ENCODE assay signal across 11 mouse cellular contexts in genomic region chr11:115265771-115266399, GRCm38 (mm10). TPM values are rescaled to one million over a fixed set of nuclear protein-coding genes. Genes with fewer than 3 reads are reported as not detected.
DNase-seq lines count a peak whose midpoint lies in the region; ATAC-seq lines count a peak whose summit lies in the region.
"Had no signal": no experiment of that assay in that cellular context is flagged by ENCODE, and none has a peak within 500 bp of the region (broad histone marks: within the 10 kb centered on the region; RNA-seq: fewer than 3 reads in every experiment).

No protein-coding gene starts in this region.

- H3K4me2 ChIP-seq in lung, embryonic 16.5 days (ENCODE audit: low read depth, low read length): no peak overlapping the region
- peak overlapping the region; percentile 54; the same call in 1 of the 2 replicates for H3K4me2 ChIP-seq in midbrain, embryonic 13.5 days (replicated peaks)
- no peak overlapping the region for H3K4me2 ChIP-seq in kidney, embryonic 16.5 days (replicated peaks; ENCODE audit: low read depth, low read length)

- peaks cover 79% of the 10 kb centered on the region for H3K27me3 ChIP-seq in lung, embryonic 16.5 days (ENCODE audit: control insufficient read depth, insufficient read depth, low read depth, low read length)
- peaks cover 88% of the 10 kb centered on the region for H3K27me3 ChIP-seq in midbrain, embryonic 13.5 days
- peaks cover 83% of the 10 kb centered on the region for H3K27me3 ChIP-seq in kidney, embryonic 16.5 days (ENCODE audit: insufficient read depth, low read length)

- no peaks in the 10 kb centered on the region for H3K36me3 ChIP-seq in lung, embryonic 16.5 days (ENCODE audit: control insufficient read depth, insufficient read depth, low read length)
- H3K36me3 ChIP-seq in midbrain, embryonic 13.5 days: peaks cover 21% of the 10 kb centered on the region
- no peaks in the 10 kb centered on the region for H3K36me3 ChIP-seq in kidney, embryonic 16.5 days (ENCODE audit: insufficient read depth, low read length)

- peak overlapping the region; percentile 36; the same call in 1 of the 2 replicates for H3K4me3 ChIP-seq in lung, embryonic 16.5 days (ENCODE audit: low read length)
- H3K4me3 ChIP-seq in midbrain, embryonic 13.5 days (replicated peaks): no peak overlapping the region
- H3K4me3 ChIP-seq in kidney, embryonic 16.5 days (ENCODE audit: low read length): no peak overlapping the region
- H3K4me3 ChIP-seq: myocyte had no signal

- peaks cover 4% of the 10 kb centered on the region; the same call in 1 of the 2 replicates for H3K4me1 ChIP-seq in lung, embryonic 16.5 days (replicated peaks; ENCODE audit: control insufficient read depth, insufficient read depth, low read length)
- peaks cover 30% of the 10 kb centered on the region for H3K4me1 ChIP-seq in midbrain, embryonic 13.5 days (replicated peaks)
- peaks cover 20% of the 10 kb centered on the region for H3K4me1 ChIP-seq in kidney, embryonic 16.5 days (ENCODE audit: insufficient read depth, low read length)

- no peaks in the 10 kb centered on the region for H3K9me3 ChIP-seq in lung, embryonic 16.5 days (ENCODE audit: control insufficient read depth, low read length)
- H3K9me3 ChIP-seq in midbrain, embryonic 13.5 days: no peaks in the 10 kb centered on the region
- H3K9me3 ChIP-seq in kidney, embryonic 16.5 days (ENCODE audit: low read length): no peaks in the 10 kb centered on the region

- no peak overlapping the region for H3K27ac ChIP-seq in lung, embryonic 16.5 days (ENCODE audit: low read length)
- no peak overlapping the region for H3K27ac ChIP-seq in midbrain, embryonic 13.5 days
- no peak overlapping the region for H3K27ac ChIP-seq in kidney, embryonic 16.5 days (ENCODE audit: low read length)

- 3% methylated on average over 20 of the region's 20 CpGs for WGBS in lung, embryonic 16.5 days
- 3% methylated on average over 20 of the region's 20 CpGs for WGBS in midbrain, embryonic 13.5 days
- 4% methylated on average over 20 of the region's 20 CpGs for WGBS in kidney, embryonic 16.5 days

- DNase-seq in cerebellum, adult 11 months: peak; percentile 77
- no peak for DNase-seq in cerebellum, postnatal 4 days (ENCODE audit: low spot score in 2 of 2)
- DNase-seq in lung, postnatal 4 days: no peak
- no peak for DNase-seq in kidney, adult 11 months
- DNase-seq: kidney, postnatal 25 days had no signal

- no peak for ATAC-seq in lung, embryonic 16.5 days (ENCODE audit: low read depth)
- 0 out of 2 replicates have a peak, but pooled peaks have one; percentile 24 for ATAC-seq in granulocyte monocyte progenitor cell, adult 5-6 weeks (replicated peaks; ENCODE audit: poor library complexity, severe bottlenecking)
- ATAC-seq in midbrain, embryonic 13.5 days: no peak
- no peak for ATAC-seq in kidney, embryonic 16.5 days (ENCODE audit: low FRiP score, low TSS enrichment)

- no peak overlapping the region for H3K9ac ChIP-seq in lung, embryonic 16.5 days (ENCODE audit: low read length)
- H3K9ac ChIP-seq in midbrain, embryonic 13.5 days (replicated peaks): no peak overlapping the region
- H3K9ac ChIP-seq in kidney, embryonic 16.5 days (replicated peaks; ENCODE audit: low read length): no peak overlapping the region

RNA-seq across cellular contexts. Expression of gene Grin2c, which starts 1.2 kb away (rescaled TPM):
- polyA plus RNA-seq in lung, embryonic 16.5 days (2015; fragmentation: Nextera tagmentation; extraction: Ambion mirVana): 0.06 TPM in 1 of 2 replicates, not detected in the other
- total RNA-seq in granulocyte monocyte progenitor cell, adult 5-6 weeks (2014; fragmentation: Nextera tagmentation): not detected in 2 replicates
- not detected in 2 replicates for total RNA-seq in granulocyte monocyte progenitor cell, adult 5-6 weeks (2017)
- polyA plus RNA-seq in midbrain, embryonic 13.5 days (2015; fragmentation: Nextera tagmentation; extraction: Ambion mirVana): 0.06 and 0.12 TPM in 2 replicates
- not detected in 2 replicates for polyA plus RNA-seq in kidney, embryonic 16.5 days (2015; fragmentation: Nextera tagmentation; extraction: Ambion mirVana)
- polyA plus RNA-seq: myocyte; stomach, embryonic 14.5 days had no signal

RNA-seq across cellular contexts. Expression of gene Fdxr, which starts 11.0 kb away (rescaled TPM):
- 14.1 and 14.2 TPM in 2 replicates for polyA plus RNA-seq in lung, embryonic 16.5 days (2015; fragmentation: Nextera tagmentation; extraction: Ambion mirVana)
- 23.9 and 26.4 TPM in 2 replicates for total RNA-seq in granulocyte monocyte progenitor cell, adult 5-6 weeks (2014; fragmentation: Nextera tagmentation)
- 9.7 and 14.2 TPM in 2 replicates for total RNA-seq in granulocyte monocyte progenitor cell, adult 5-6 weeks (2017)
- 19.3 and 24.1 TPM in 2 replicates for polyA plus RNA-seq in midbrain, embryonic 13.5 days (2015; fragmentation: Nextera tagmentation; extraction: Ambion mirVana)
- 20.0 and 23.6 TPM in 2 replicates for polyA plus RNA-seq in kidney, embryonic 16.5 days (2015; fragmentation: Nextera tagmentation; extraction: Ambion mirVana)

RNA-seq across cellular contexts. Expression of gene Fads6, which starts 31.6 kb away (rescaled TPM):
- polyA plus RNA-seq in lung, embryonic 16.5 days (2015; fragmentation: Nextera tagmentation; extraction: Ambion mirVana): 0.30 and 0.48 TPM in 2 replicates
- total RNA-seq in granulocyte monocyte progenitor cell, adult 5-6 weeks (2014; fragmentation: Nextera tagmentation): 1.2 and 1.3 TPM in 2 replicates
- 1.4 and 2.9 TPM in 2 replicates for total RNA-seq in granulocyte monocyte progenitor cell, adult 5-6 weeks (2017)
- polyA plus RNA-seq in midbrain, embryonic 13.5 days (2015; fragmentation: Nextera tagmentation; extraction: Ambion mirVana): 0.41 and 0.43 TPM in 2 replicates
- polyA plus RNA-seq in kidney, embryonic 16.5 days (2015; fragmentation: Nextera tagmentation; extraction: Ambion mirVana): 0.40 and 0.42 TPM in 2 replicates

RNA-seq across cellular contexts. Expression of gene Otop2, which starts 41.1 kb away (rescaled TPM):
- polyA plus RNA-seq in lung, embryonic 16.5 days (2015; fragmentation: Nextera tagmentation; extraction: Ambion mirVana): 0.09 TPM in 1 of 2 replicates, not detected in the other
- total RNA-seq in granulocyte monocyte progenitor cell, adult 5-6 weeks (2014; fragmentation: Nextera tagmentation): not detected in 2 replicates
- not detected in 2 replicates for total RNA-seq in granulocyte monocyte progenitor cell, adult 5-6 weeks (2017)
- polyA plus RNA-seq in midbrain, embryonic 13.5 days (2015; fragmentation: Nextera tagmentation; extraction: Ambion mirVana): not detected in 2 replicates
- polyA plus RNA-seq in kidney, embryonic 16.5 days (2015; fragmentation: Nextera tagmentation; extraction: Ambion mirVana): 0.64 TPM in 1 of 2 replicates, not detected in the other
- polyA plus RNA-seq: stomach, embryonic 14.5 days had no signal

RNA-seq across cellular contexts. Expression of gene Ush1g, which starts 56.0 kb away (rescaled TPM):
- not detected in 2 replicates for polyA plus RNA-seq in lung, embryonic 16.5 days (2015; fragmentation: Nextera tagmentation; extraction: Ambion mirVana)
- total RNA-seq in granulocyte monocyte progenitor cell, adult 5-6 weeks (2014; fragmentation: Nextera tagmentation): not detected in 2 replicates
- total RNA-seq in granulocyte monocyte progenitor cell, adult 5-6 weeks (2017): not detected in 2 replicates
- polyA plus RNA-seq in midbrain, embryonic 13.5 days (2015; fragmentation: Nextera tagmentation; extraction: Ambion mirVana): 0.05 TPM in 1 of 2 replicates, not detected in the other
- 0.05 TPM in 1 of 2 replicates, not detected in the other for polyA plus RNA-seq in kidney, embryonic 16.5 days (2015; fragmentation: Nextera tagmentation; extraction: Ambion mirVana)
- polyA plus RNA-seq: stomach, embryonic 14.5 days had no signal
